Mouse (Mus musculus) 3T3-L1 (cell line): Measurements from ENCODE around the gene Kif26a.

Experiments used
- DNase-seq: peaks from one replicate; pipeline ENCODE4 v3.0.0-alpha.2; 2015; ENCODE audit warnings: low read depth, low spot score

The Kif26a gene

DNA sequence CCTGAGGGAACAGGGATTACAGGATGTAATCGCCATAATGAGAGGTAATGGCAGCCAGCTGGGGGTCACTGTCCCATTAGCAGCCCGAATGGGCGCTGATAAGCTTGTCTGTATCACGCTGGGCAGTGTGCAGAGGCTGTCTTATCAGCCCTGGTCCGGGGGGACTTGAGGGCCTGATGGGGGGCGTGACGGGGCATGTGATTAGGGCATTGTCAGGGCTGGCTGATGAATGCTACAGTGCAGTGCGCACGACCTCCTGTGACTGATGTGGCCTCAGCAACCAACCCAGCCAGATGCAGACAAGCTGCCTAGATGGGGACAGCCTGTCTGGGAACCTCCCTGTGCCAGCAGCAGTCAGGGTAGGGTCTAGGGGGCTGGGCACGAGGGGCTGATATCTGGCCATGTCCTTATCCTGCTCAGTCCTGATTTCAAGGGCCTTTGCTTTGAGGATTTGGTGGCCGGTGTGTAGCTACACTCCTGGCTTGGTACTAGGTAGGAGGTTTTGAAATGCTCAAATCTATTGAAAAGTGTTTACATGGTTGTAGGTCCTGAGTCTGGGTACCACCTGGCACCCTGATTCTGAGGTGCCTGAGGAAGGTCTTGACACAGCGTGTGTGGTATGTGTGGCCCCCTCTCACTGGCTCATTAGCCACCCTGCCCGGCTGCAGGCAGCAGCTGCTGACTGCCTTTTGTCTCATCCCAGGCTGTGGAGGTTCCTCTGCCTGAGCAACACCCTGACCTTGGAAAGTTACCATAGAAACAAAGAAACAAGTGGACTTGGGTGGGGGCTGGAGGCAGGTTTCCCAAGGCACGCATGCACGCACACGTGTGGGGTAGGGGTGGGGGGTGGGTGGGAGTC, 18.2 kb downstream of the Kif26a start:
- no peak for DNase-seq

DNA sequence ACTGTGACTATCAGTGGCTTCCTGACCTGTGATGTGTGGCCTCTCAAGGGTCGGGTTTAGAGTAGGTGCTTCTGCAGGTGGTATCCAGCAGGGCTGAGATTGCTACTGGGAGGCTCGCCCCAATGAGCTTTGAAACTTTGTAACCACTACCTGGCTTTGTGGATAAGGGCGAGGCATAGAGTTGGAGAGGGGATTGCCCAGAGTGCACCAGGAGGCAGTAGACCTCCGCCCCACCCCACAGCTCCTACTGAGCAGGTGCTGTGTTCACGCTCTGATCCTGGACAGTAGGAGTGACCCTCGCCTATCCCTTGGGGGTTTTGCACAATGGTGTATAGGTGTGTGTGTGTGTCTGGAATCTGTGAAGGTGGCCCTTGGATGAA, 18.8 kb downstream of the Kif26a start:
- no peak for DNase-seq

- peak; percentile 9 for DNase-seq
Observed at GRCm38 (mm10) chr12:112169240-112169639, 23.2 kb downstream of the Kif26a start.

DNA sequence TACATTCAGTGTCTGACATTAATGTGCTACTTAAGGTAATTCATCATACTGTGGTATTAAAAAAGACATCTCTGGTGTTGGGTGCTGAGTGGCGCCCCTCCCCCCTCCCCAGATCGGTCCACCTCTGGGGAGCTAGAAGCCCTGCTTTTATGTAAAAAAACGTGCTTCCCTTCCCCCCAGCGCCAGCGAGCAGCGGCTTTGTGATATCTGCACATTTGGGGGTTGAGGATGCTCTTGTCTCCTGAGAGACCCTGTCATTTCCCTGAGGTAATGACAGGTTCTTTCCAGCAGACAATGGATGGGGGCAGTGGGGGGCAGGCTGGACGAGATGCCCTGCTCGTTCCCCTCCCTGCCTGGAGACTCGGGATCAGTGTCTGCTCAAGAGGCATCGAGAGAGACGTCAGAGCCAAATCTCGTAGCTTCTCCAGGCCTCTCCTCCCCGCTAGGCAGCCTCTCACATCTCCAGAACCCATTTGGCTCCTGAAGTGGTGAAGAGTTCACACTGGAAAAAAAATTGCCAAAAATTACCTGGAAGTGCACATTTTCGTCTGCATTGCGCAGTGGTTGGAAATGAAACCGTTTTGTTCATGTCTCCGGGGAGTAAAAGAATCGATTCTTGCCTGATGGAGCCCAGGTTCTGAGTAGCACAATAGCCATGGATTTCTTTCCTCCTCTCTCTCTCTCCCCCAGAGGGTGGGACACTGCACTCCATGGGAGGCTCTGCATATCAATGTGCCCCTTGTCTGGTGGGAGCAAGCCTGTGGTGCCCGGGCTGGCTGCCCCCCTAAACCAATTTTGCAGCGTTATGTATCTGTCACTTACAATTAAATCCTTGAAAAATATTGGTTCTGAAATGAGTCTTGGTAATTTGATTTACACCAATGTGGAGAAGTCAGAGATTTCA, 24.9 kb downstream of the Kif26a start:
- DNase-seq, result no peak

DNA sequence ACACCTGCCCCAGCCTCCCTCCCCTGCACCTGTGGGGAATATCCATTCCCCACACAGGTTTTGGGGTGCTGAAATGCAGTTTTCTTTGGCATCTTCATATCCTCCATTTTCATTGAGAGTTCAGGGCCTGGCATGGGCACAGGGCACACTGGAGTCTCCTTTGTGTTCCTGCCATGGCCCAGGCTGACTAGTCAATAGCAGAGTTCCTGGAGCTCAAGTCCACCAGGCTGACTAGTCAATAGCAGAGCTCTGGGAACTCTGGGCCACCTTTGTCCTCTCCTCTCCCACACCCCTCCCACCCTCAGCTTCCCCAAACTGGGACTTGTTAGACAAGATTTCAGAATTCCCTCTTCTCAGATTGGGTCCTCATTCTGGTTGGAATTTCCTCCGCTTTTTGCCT, 25.6 kb downstream of the Kif26a start:
- no peak for DNase-seq

DNA sequence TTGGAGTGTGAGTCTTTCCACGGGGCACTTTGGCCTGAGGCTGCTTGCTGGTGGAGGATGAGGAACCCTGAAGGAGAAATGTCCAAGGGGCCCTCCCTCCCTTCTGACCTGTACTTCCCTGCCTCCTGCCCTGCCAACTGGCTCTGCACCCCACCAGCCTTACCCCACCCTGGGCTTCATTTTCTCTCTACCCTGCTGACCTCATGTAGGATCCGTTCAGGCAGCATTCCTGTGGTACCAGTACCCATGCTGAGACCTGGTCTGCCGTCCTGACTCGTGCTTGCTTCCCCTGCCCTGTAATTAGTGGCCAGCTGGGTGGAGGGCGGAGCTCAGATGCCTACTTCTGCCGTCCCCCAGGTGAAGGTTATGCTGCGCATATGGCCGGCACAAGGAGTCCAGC, 26.2 kb downstream of the Kif26a start:
- no peak for DNase-seq

DNA sequence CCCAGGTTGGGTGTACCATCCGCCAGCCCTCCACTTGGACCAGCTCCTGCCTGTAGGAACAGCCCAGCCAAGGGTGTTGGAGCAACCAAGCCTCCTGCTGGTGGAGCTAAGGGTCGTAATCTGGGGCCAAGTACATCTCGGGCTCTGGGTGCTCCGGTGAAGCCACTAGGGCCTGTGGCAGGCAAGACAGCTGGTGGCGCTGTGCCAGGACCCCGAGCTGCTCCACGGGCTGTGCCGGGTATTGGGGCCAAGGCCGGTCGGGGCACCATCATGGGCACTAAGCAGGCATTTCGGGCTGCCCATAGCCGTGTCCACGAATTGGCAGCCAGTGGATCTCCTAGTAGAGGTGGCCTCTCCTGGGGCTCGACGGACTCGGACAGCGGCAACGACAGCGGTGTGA, 31.7 kb downstream of the Kif26a start:
- no peak for DNase-seq

DNA sequence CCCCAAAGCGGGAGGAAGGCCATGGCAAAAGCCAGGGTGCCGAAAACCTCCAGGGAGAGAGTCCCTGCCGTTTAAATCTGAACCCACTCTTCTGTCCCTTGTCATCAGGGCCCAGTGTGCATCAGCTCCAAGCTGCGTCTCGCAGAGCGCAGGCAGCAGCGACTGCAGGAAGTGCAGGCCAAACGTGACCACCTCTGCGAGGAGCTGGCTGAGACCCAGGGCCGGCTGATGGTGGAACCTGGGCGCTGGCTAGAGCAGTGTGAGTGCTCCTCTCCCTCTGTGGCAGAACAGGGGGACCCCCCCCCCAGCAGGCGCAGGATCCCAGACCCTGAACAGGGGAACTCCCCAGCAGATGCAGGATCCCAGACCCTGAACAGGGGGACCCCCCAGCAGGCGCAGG, 33.7 kb downstream of the Kif26a start:
- DNase-seq, result no peak

DNA sequence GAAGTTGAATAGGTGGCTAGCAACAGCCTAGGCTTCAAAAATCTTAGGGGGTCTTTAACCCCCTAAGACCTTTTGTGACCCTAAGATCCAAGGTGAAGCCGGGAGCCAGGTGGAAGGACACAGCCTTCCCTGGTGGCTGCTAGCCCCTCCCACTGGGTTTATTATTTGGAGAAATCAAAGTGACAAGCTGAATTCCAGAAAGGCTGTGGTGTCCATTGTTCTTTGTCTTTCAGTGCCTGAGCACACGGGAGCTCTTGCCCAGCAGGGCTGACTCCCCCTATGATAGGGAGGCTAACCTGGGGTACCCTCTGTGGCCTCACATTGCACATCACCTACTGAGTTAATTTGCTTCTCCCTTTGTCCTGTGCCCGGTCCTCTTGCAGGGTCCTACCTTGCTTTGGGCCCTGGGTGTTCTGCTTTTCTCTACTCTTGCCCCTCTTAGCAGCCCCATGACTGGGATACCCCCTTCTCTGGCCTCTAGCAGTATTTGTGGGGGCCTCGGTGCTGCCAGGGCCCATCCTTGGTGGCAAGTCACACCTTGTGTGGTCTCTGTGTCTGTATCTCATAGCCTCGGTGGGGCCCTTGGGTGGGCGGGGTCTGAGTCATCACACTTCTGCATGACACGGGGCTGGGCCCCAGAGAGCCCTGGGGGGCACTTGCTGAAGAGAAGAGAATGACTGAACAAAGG, 36.1 kb downstream of the Kif26a start:
- peak; percentile 1 for DNase-seq

DNA sequence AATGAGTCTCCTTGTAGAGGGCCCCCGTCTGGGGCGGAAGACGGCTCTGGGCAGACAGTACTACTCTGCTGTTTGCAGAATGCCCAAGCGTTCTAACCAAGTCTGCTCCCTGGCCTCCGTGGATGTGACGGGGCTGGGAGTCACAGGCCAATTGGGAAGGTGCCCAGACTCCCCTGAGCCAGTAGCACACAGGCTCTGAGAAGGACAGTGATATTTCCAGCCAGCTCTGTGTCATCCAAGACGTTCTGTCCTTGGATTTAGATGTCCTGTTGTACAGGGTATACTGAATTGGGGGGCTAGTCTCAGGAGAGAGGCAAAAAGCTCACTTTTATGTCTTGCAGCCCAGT, 36.6 kb downstream of the Kif26a start:
- DNase-seq, result peak; percentile 10

GRCm38 (mm10) chr12:112183675-112184074, 37.7 kb downstream of the Kif26a start:
- peak; percentile 14 for DNase-seq

GRCm38 (mm10) chr12:112184390-112184789, 38.4 kb downstream of the Kif26a start:
- peak; percentile 41 for DNase-seq

DNA sequence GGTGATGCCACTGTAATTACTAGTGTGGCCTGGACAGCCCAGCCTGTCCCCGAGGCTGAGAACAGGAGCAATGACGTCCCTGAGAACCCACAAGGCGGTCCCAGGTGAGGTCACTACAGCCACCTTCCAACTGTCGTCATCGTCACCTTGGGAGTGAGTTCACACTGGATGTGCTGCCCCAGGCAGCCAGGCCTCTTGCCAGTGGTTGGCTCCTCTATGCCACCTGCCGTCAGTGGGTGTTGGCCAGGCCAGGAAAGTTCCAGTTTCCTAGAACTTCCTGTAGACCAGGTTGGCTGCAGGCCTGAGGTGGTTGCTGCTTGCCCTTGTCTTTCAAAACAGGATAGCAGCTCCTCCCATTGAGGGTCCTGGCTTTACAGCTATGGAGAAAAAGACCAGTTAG, 40.9 kb downstream of the Kif26a start:
- DNase-seq, result no peak

DNA sequence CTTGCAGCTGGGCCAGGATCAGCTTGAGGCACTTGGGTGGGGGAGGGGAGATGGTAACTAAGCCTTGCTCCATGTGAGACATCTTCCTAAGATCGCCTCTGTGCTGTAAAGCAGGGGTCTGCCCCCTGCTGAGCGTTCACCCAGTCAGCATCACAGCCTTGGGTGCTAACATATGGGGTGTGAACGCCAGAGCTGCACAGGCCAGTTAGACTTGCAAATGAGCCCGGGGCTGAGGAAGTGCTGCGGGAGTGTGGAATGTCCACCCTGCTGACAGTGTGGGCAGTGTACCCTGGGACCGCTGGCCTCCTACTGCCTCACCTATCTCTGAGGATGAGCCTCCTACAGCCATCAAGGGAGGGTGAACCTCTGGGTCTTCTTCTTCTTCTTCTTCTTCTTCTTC, 45.7 kb downstream of the Kif26a start:
- DNase-seq, result no peak

DNA sequence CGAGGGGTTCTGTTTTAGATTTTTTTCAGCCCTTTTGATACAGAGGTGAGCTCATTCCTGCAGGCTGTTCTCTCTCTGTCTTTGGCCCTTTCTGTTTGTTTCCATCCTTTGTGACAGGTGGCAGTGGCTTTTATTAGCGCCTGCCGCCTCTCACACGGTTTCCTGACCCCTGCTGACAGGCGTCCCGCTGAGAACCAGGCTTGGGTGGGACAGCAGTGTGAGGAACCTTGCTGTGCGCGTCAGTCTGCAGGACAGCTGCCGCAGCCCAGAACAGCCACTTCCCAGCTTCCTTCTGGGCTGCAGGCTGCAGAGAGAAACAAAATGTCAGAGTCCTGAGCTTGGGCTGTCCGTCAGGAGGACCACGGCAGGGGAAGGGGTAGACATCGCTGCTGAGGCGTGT, 49.0 kb downstream of the Kif26a start:
- DNase-seq, result no peak

GRCm38 (mm10) chr12:112196562-112196961, 50.6 kb downstream of the Kif26a start:
- no peak for DNase-seq

DNA sequence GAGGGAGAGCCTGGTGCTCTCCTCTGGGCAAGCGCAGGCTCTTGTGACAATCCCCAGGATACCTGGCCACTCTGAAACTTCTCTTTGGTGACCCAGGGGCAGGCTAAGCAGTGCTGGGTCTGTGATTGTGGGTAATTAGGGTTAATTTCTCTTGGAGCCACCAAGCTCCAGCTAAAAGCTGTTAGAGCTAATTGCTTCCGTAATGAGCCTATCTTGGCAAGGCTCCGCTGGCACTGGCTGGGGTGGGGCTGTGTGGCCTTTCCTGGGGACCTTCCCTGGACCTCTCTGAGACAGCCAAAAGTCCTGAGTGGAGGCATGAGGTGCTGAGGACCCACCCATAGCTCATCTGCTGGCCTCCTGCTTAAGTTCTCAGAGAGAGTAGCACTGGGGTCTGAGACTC, 53.4 kb downstream of the Kif26a start:
- DNase-seq, result no peak

DNA sequence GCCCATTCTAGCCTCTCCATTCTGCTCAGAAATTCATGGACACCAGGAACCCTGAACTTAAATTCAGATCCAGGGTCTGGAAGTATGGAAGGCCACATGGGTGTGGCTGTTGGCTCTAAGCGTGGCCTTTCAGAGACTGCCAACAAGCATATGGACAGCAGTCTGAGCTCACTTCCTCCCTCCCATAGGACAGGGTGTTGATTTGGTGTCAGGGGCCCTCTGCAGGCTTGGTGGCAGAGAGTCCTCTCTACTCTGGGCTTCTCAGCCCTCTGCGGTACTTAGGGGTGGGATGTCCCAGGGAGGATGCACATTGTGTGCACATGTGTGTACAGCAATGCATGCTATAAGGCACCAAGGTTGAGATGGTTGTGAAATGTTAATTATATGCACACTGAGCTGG, 54.0 kb downstream of the Kif26a start:
- DNase-seq, result no peak

GRCm38 (mm10) chr12:112207163-112207562, 61.2 kb downstream of the Kif26a start:
- DNase-seq, result no peak

DNA sequence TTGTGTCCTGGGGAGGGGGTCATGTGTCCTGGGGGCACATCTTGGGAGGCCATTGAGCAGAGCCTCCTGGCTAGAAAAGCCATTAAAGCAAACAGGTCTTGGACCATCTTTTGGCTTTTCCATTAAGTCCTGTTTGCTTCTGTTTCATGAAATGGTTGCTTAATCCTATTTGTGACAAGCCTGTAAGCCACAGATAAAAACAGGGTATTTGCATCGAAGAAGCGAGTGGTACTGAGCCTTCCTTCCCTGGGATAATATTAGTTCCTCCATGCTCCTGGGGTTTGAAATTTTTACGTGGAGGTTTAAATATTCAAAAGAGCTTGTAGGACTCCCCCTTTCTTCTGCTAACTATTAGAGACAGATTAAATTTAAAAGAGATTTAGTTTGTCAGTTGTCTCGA, 61.7 kb downstream of the Kif26a start:
- DNase-seq, result no peak

GRCm38 (mm10) chr12:112210622-112211021, 64.6 kb downstream of the Kif26a start:
- no peak for DNase-seq

- no peak for DNase-seq
Observed at GRCm38 (mm10) chr12:112214441-112214857, 68.4 kb downstream of the Kif26a start.
